Mouse (Mus musculus) thymus, adult 2 months (tissue): ENCODE results near the gene Slc2a12. TPM values are rescaled to one million over a fixed set of nuclear protein-coding genes. Genes with fewer than 3 reads are reported as not detected.

ENCODE experiments used
- DNase-seq: peaks from one replicate; pipeline ENCODE4 v3.0.0; 2021
- H3K27ac ChIP-seq: fragments of 200-500 bp; 2 replicates; pipeline ENCODE4 v1.5.1; 2012; ENCODE audit warnings: low read length, control low read depth; ENCODE audit not compliant: control insufficient read depth, insufficient read depth
- H3K27me3 ChIP-seq: fragments of 200-500 bp; 2 replicates; pipeline ENCODE4 v1.6.1; 2012; ENCODE audit warnings: mild to moderate bottlenecking, low read length, moderate library complexity, mixed read lengths; ENCODE audit not compliant: control insufficient read depth, insufficient read depth
- H3K36me3 ChIP-seq: fragments of 200-500 bp; 2 replicates; pipeline ENCODE4 v1.6.1; 2012; ENCODE audit warnings: mild to moderate bottlenecking, low read length, moderate library complexity; ENCODE audit not compliant: control insufficient read depth, insufficient read depth
- H3K4me1 ChIP-seq: fragments of 200-500 bp; replicated peaks from 2 replicates; pipeline ENCODE4 v1.6.1; 2012; ENCODE audit warnings: low read length; ENCODE audit not compliant: control insufficient read depth, insufficient read depth
- H3K4me3 ChIP-seq: fragments of 200-500 bp; 2 replicates; pipeline ENCODE4 v1.5.1; 2012; ENCODE audit warnings: mild to moderate bottlenecking, low read length, control low read depth, moderate library complexity; ENCODE audit not compliant: control insufficient read depth, insufficient read depth
- CTCF ChIP-seq: fragments of 200-500 bp; IDR thresholded peaks from 2 replicates; pipeline ENCODE4 v1.5.1; 2012; ENCODE audit warnings: mild to moderate bottlenecking, control low read depth, low read length, moderate library complexity, borderline replicate concordance; ENCODE audit not compliant: control insufficient read depth, poor library complexity, insufficient read depth; ENCODE audit errors: extremely low read depth
- POLR2A ChIP-seq: fragments of 200-500 bp; IDR thresholded peaks from 2 replicates; pipeline ENCODE4 v1.6.1; 2012; ENCODE audit warnings: mild to moderate bottlenecking, low read length, control low read depth, moderate library complexity; ENCODE audit not compliant: control insufficient read depth, poor library complexity, insufficient read depth; ENCODE audit errors: extremely low read depth
- WGBS: fragments of 180-500 bp; shearing (Covaris S2); methylation state at CpG from one replicate; pipeline ENCODE4 v1.1.7; 2018; 5-methylcytosine and 5-hydroxymethylcytosine counted together
- polyA plus RNA-seq: library from polyadenylated mRNA; depleted of rRNA; stranded (reverse); fragments of >200 nt; gene quantifications from 2 replicates; pipeline ENCODE4 v1.2.3, GENCODE M21; 2012

Gene Slc2a12
- polyA plus RNA-seq, 1 experiment = 0.88 TPM

DNA sequence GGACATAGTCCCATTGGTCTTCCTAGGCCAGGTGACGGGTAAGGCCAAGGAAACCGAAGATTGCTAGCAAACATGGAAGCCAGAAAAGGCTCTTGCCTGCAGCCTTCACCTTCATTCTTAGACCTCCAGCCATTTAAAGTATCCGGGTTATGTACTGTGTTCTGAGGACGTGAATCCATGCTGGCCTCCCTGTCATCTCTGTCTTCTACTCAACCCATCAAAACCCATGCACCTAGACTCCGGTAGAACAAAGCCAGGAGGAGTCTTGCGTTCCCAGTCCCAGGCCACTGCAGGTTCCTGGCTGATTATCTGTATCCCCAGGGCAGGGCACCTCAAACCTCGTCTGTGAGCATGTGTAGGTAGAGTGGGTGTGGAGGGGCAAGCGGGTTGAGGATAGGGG, 30.3 kb upstream of the Slc2a12 start:
- TF ChIP-seq CTCF (no peak), POLR2A (no peak)
- DNase-seq = no peak
- 96% methylated on average over 8 of the region's 8 CpGs for WGBS

DNA sequence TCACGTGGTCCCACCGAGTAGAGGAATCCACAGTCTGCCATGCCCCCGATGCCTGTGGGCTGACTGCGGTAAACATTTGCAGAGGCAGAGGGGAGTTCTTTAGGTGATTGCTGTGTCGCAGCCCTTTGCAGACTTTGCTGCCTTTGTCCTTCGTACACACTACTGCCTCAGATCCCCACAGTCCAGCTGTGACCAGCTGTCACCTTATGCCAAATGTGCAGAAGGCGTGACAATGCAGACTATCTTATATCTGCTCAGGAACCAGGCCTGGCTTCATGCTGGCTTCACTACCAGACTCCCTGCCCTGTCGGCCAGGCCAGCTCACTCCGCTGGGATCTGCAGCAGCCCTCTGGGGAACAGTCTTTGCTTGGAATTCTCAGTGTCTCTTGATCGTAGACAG, 29.5 kb upstream of the Slc2a12 start:
- Histone ChIP-seq H3K4me1 (no peaks in the 10 kb centered on the region), H3K4me3 (no peak overlapping the region), H3K36me3 (no peaks in the 10 kb centered on the region), H3K27me3 (no peaks in the 10 kb centered on the region), H3K27ac (no peak overlapping the region)
- TF ChIP-seq POLR2A (no peak), CTCF (no peak)
- DNase-seq = no peak
- 83% methylated on average over 10 of the region's 10 CpGs for WGBS

More for the DNA sequence above, 30.3 kb upstream of the Slc2a12 start:
- H3K4me1 ChIP-seq = no peaks in the 10 kb centered on the region
- H3K27ac ChIP-seq = no peak overlapping the region
- no peaks in the 10 kb centered on the region for H3K27me3 ChIP-seq
- H3K36me3 ChIP-seq = no peaks in the 10 kb centered on the region
- H3K4me3 ChIP-seq = no peak overlapping the region

- Histone ChIP-seq H3K27ac (no peak overlapping the region), H3K27me3 (no peaks in the 10 kb centered on the region), H3K36me3 (no peaks in the 10 kb centered on the region), H3K4me3 (no peak overlapping the region), H3K4me1 (no peaks in the 10 kb centered on the region)
- no peak for TF ChIP-seq POLR2A
- no peak for TF ChIP-seq CTCF
- peak; percentile 20 for DNase-seq
- WGBS = 76% methylated on average over 2 of the region's 2 CpGs
Measured at GRCm38 (mm10) chr10:22618842-22619241, 26.0 kb upstream of the Slc2a12 start.

GRCm38 (mm10) chr10:22628832-22629231, 16.0 kb upstream of the Slc2a12 start:
- Histone ChIP-seq H3K36me3 (no peaks in the 10 kb centered on the region), H3K4me1 (no peaks in the 10 kb centered on the region), H3K27ac (no peak overlapping the region), H3K27me3 (no peaks in the 10 kb centered on the region), H3K4me3 (no peak overlapping the region)
- DNase-seq = no peak
- 100% methylated on average over 1 of the region's 1 CpGs for WGBS
- TF ChIP-seq CTCF (no peak), POLR2A (no peak)

- WGBS = 26% methylated on average over 4 of the region's 4 CpGs
- H3K4me1 ChIP-seq = no peaks in the 10 kb centered on the region
- H3K36me3 ChIP-seq = no peaks in the 10 kb centered on the region
- no peak overlapping the region for H3K27ac ChIP-seq
- no peaks in the 10 kb centered on the region for H3K27me3 ChIP-seq
- DNase-seq = no peak
- H3K4me3 ChIP-seq = no peak overlapping the region
- TF ChIP-seq POLR2A (no peak), CTCF (no peak)
Measured at GRCm38 (mm10) chr10:22631103-22631502, 13.7 kb upstream of the Slc2a12 start.

GRCm38 (mm10) chr10:22631528-22631927, 13.3 kb upstream of the Slc2a12 start:
- DNase-seq = no peak
- no peaks in the 10 kb centered on the region for H3K4me1 ChIP-seq

GRCm38 (mm10) chr10:22631956-22632355, 12.9 kb upstream of the Slc2a12 start:
- Histone ChIP-seq H3K27me3 (no peaks in the 10 kb centered on the region), H3K27ac (no peak overlapping the region), H3K36me3 (no peaks in the 10 kb centered on the region), H3K4me1 (no peaks in the 10 kb centered on the region), H3K4me3 (no peak overlapping the region)
- no peak for DNase-seq
- 87% methylated on average over 4 of the region's 4 CpGs for WGBS
- TF ChIP-seq CTCF (no peak), POLR2A (no peak)

More at GRCm38 (mm10) chr10:22631528-22631927, 13.3 kb upstream of the Slc2a12 start:
- WGBS = 62% methylated on average over 7 of the region's 7 CpGs
- no peaks in the 10 kb centered on the region for H3K36me3 ChIP-seq
- TF ChIP-seq POLR2A (no peak), CTCF (no peak)
- no peak overlapping the region for H3K27ac ChIP-seq
- H3K4me3 ChIP-seq = no peak overlapping the region
- no peaks in the 10 kb centered on the region for H3K27me3 ChIP-seq
